Mouse (Mus musculus) adipocyte (in vitro differentiated cells): ENCODE measurements at regions not wholly inside any gene's neighbourhood (a gene's known extent, or its start where the extent isn't known, plus 50 kb on each side); places are given as distances from the start of the nearest gene placed in this dataset.

Experiments
- DNase-seq: peaks from one replicate; pipeline ENCODE4 v3.0.0-alpha.2; 2016; ENCODE audit warnings: low spot score

GRCm38 (mm10) chr13:28575202-28575851 lies 318.0 kb downstream of the Gm11361 start:
- DNase-seq = no peak

- DNase-seq = no peak
Observed at GRCm38 (mm10) chr13:28573364-28573763, 316.0 kb downstream of the Gm11361 start.

- no peak for DNase-seq
Observed at GRCm38 (mm10) chr13:28572448-28572847, 315.1 kb downstream of the Gm11361 start.

- no peak for DNase-seq
Observed at GRCm38 (mm10) chr13:28571716-28572115, 314.4 kb downstream of the Gm11361 start.

GRCm38 (mm10) chr13:28563585-28563984 lies 306.3 kb downstream of the Gm11361 start:
- no peak for DNase-seq

GRCm38 (mm10) chr13:28560081-28560480 lies 302.8 kb downstream of the Gm11361 start:
- no peak for DNase-seq

- no peak for DNase-seq
Observed at GRCm38 (mm10) chr13:28557032-28557570, 299.8 kb downstream of the Gm11361 start.

- peak; percentile 57 for DNase-seq
Observed at GRCm38 (mm10) chr13:28556385-28556938, 299.1 kb downstream of the Gm11361 start.

- DNase-seq = peak; percentile 16
Observed at GRCm38 (mm10) chr13:28554143-28554830, 297.0 kb downstream of the Gm11361 start.

- peak; percentile 25 for DNase-seq
Observed at GRCm38 (mm10) chr13:28552974-28553750, 295.8 kb downstream of the Gm11361 start.

- no peak for DNase-seq
Observed at GRCm38 (mm10) chr13:28551555-28551954, 294.2 kb downstream of the Gm11361 start.

GRCm38 (mm10) chr13:28545797-28546196 lies 288.5 kb downstream of the Gm11361 start:
- DNase-seq = no peak

GRCm38 (mm10) chr13:28545337-28545736 lies 288.0 kb downstream of the Gm11361 start:
- DNase-seq = no peak

- no peak for DNase-seq
Observed at GRCm38 (mm10) chr13:28544819-28545180, 287.5 kb downstream of the Gm11361 start.

GRCm38 (mm10) chr13:28544003-28544818 lies 286.9 kb downstream of the Gm11361 start:
- no peak for DNase-seq

- DNase-seq = no peak
Observed at GRCm38 (mm10) chr13:28541607-28542006, 284.3 kb downstream of the Gm11361 start.

GRCm38 (mm10) chr13:28533080-28533479 lies 275.8 kb downstream of the Gm11361 start:
- DNase-seq = peak; percentile 45

GRCm38 (mm10) chr13:28532278-28532677 lies 274.9 kb downstream of the Gm11361 start:
- DNase-seq = peak; percentile 97

GRCm38 (mm10) chr13:28531534-28531999 lies 274.2 kb downstream of the Gm11361 start:
- DNase-seq = peak; percentile 61

GRCm38 (mm10) chr13:28530947-28531346 lies 273.6 kb downstream of the Gm11361 start:
- DNase-seq = no peak

GRCm38 (mm10) chr13:28528898-28529511 lies 271.7 kb downstream of the Gm11361 start:
- peak; percentile 36 for DNase-seq
